Mouse (Mus musculus) mature B cell (primary cell): ENCODE measurements around the gene Atg14.

Source experiments
- in situ Hi-C: fragments of 300-500 bp; cut with MboI; formaldehyde crosslinking; loops from 2 replicates; pipeline ENCODE4 v1.14.3; 2019

Atg14 gene

DNA sequence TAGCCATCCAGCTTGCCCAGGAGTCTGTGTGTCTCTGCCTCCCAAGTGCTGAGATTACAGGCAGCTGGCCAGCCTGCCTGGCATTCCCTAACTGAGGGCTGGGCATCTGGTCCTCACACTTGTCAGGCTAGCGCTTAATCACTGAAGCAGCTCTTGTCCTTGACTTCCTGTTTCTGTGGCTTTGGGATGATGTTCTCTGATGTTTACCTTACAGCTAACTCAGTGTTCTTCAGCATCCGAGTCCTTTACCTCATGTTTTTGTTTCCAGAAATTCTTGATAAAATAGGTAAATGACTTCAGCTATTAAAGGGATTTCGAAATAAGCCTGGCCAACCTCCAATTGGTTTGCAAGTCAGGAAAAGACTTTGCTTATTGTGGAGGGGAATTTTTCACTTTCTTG, 66.4 kb downstream of the Atg14 start:
- in situ Hi-C loops: no loop called here

DNA sequence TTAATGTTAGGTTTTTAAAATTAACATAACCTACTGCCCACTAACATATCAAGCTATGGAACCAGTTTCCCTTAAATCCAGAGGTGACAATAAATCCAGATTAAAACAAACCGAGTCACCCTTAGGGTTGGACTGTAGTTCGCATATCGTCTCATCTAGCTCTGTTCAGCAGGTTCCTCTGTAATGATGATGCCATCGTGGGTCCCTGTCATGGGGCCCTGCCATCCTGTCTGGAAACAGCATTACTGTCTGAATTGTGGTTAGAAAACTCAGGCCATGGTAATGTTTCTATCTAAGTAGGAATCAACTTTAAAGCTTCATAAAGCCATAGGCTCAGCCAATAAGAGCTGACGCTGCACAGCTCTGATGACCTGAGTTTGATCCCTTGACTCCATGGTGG, 71.8 kb downstream of the Atg14 start:
- in situ Hi-C loops: no loop called here

DNA sequence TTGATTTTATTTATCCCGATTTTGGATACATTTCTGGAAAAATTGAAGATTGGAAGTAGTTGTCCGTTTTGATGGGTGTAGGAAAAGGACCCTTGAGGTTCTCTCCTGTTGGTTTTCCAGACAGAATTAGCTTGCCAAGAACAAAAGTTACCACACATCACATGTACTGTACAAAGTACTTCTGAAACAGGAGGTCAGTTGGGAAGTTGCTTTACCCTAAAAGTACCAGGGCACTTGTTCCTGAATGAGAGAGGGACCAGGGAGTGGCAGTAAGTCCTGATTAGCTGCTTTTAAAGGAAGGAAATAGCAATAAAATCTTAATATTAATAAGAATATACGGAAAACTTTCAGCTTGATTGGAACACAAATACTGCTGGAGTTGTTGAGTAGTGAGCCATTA, 73.3 kb downstream of the Atg14 start:
- in situ Hi-C loops: no loop called here

DNA sequence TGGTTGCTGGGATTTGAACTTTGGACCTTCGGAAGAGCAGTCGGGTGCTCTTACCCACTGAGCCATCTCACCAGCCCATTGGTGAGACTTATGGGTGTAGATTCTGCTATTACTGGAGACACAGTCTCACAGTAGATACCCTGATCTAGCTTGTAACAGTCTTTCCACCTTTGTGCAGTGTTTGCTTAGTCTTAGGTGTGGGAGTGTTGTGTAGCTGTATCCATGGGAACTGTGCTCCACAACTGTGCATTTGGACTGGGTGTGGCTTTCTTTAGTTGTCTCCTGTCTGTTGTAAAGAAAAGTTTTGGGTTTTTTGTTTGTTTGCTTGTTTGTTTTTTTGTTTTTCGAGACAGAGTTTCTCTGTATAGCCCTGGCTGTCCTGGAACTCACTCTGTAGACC, 74.5 kb downstream of the Atg14 start:
- in situ Hi-C loops: no loop called here

DNA sequence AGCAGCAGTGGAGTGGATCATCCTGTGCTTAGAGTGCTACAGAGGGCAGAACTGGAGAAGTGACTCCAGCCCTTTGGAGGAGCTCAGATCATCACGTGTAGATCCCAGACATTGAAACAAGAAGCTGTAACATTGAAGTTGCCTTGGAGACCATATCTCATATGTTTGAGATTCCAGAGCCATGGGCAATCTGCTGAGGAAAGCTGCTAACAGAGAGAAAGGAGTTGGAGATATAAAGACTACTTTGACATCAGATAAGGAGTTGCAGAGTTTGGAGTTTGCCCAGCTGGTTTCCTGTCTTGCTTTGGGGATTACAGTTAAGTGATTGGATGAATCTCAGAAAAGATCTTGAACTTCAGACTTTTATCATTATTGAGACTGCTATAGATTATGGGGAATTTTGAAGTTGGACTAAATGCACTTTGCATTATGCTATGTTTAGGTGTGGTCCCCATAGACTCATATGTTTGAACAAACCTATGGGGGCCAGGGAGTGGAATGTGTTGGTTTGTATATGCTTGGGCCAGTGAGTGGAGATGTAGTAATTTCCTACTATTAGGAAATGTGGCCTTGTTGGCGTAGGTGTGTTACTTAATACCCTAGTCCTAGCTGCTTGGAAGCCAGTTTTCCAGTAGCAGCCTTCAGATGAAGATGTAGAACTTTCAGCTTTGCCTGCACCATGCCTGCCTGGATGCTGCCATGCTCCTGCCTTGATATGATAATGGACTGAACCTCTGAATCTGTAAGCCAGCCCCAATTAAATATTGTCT, 76.7 kb downstream of the Atg14 start:
- in situ Hi-C loops: no loop called here
